ENCODE assay signal across 8 mouse cellular contexts in genomic region chr8:109608271-109609152, GRCm38 (mm10). TPM values are rescaled to one million over a fixed set of nuclear protein-coding genes. Genes with fewer than 3 reads are reported as not detected.
DNase-seq lines count a peak whose midpoint lies in the region; ATAC-seq and TF ChIP-seq lines count a peak whose summit lies in the region.

Gene Dhodh, minus strand, starts transcription at chr8:109608673.

- peaks cover 17% of the 10 kb centered on the region for H3K36me3 ChIP-seq in heart, embryonic 12.5 days
- no peaks in the 10 kb centered on the region for H3K36me3 ChIP-seq in kidney, postnatal 0 days (ENCODE audit: insufficient read depth, low read length)
- H3K36me3 ChIP-seq in liver, embryonic 11.5 days (ENCODE audit: control insufficient read depth, insufficient read depth, low read length) = peaks cover 8% of the 10 kb centered on the region; the same call in 1 of the 2 replicates
- peaks cover 7% of the 10 kb centered on the region; the same call in 1 of the 2 replicates for H3K36me3 ChIP-seq in stomach, embryonic 14.5 days (ENCODE audit: control insufficient read depth, insufficient read depth, low read length)

- H3K4me3 ChIP-seq in heart, embryonic 12.5 days = peak within 1 kb of the TSS; percentile 65
- peak within 1 kb of the TSS; percentile 67 for H3K4me3 ChIP-seq in kidney, postnatal 0 days (replicated peaks; ENCODE audit: low read depth, low read length)
- H3K4me3 ChIP-seq in liver, embryonic 11.5 days (ENCODE audit: low read depth, low read length) = peak within 1 kb of the TSS; percentile 74
- H3K4me3 ChIP-seq in stomach, embryonic 14.5 days (ENCODE audit: low read depth, low read length) = peak within 1 kb of the TSS; percentile 36

- WGBS in heart, embryonic 12.5 days = under 1% methylated on average over 42 of the region's 42 CpGs
- WGBS in kidney, postnatal 0 days = under 1% methylated on average over 42 of the region's 42 CpGs
- WGBS in liver, embryonic 11.5 days = under 1% methylated on average over 42 of the region's 42 CpGs
- under 1% methylated on average over 42 of the region's 42 CpGs for WGBS in stomach, embryonic 14.5 days

- H3K4me1 ChIP-seq in heart, embryonic 12.5 days (replicated peaks) = peaks cover 10% of the 10 kb centered on the region
- H3K4me1 ChIP-seq in kidney, postnatal 0 days (replicated peaks; ENCODE audit: insufficient read depth, low read length) = peaks cover 4% of the 10 kb centered on the region; the same call in 1 of the 2 replicates
- H3K4me1 ChIP-seq in liver, embryonic 11.5 days (replicated peaks; ENCODE audit: control insufficient read depth, insufficient read depth, low read length) = peaks cover 11% of the 10 kb centered on the region
- H3K4me1 ChIP-seq in stomach, embryonic 14.5 days (ENCODE audit: control insufficient read depth, insufficient read depth, low read length) = peaks cover 5% of the 10 kb centered on the region; the same call in 1 of the 2 replicates

- peak within 1 kb of the TSS; percentile 77 for H3K9ac ChIP-seq in heart, embryonic 12.5 days
- peak within 1 kb of the TSS; percentile 74 for H3K9ac ChIP-seq in kidney, postnatal 0 days (ENCODE audit: low read depth, low read length)
- peak within 1 kb of the TSS; percentile 80 for H3K9ac ChIP-seq in liver, embryonic 11.5 days (ENCODE audit: low read depth, low read length)
- peak within 1 kb of the TSS; percentile 51 for H3K9ac ChIP-seq in stomach, embryonic 14.5 days (replicated peaks; ENCODE audit: low read depth, low read length)

- peak within 1 kb of the TSS; percentile 92 for H3K4me2 ChIP-seq in heart, embryonic 12.5 days
- peak within 1 kb of the TSS; percentile 80 for H3K4me2 ChIP-seq in kidney, postnatal 0 days (ENCODE audit: low read length)
- peak within 1 kb of the TSS; percentile 84 for H3K4me2 ChIP-seq in liver, embryonic 11.5 days
- H3K4me2 ChIP-seq in stomach, embryonic 14.5 days (replicated peaks; ENCODE audit: low read depth, low read length) = peak within 1 kb of the TSS; percentile 63

- H3K27me3 ChIP-seq in heart, embryonic 12.5 days (replicated peaks) = peaks cover 5% of the 10 kb centered on the region; the same call in 1 of the 2 replicates
- H3K27me3 ChIP-seq in kidney, postnatal 0 days (ENCODE audit: insufficient read depth, low read length) = no peaks in the 10 kb centered on the region
- no peaks in the 10 kb centered on the region for H3K27me3 ChIP-seq in liver, embryonic 11.5 days (replicated peaks; ENCODE audit: control insufficient read depth, insufficient read depth, low read length)
- no peaks in the 10 kb centered on the region for H3K27me3 ChIP-seq in stomach, embryonic 14.5 days (ENCODE audit: control insufficient read depth, insufficient read depth, low read length)

- no peaks in the 10 kb centered on the region for H3K9me3 ChIP-seq in heart, embryonic 12.5 days (replicated peaks)
- no peaks in the 10 kb centered on the region for H3K9me3 ChIP-seq in kidney, postnatal 0 days (replicated peaks; ENCODE audit: low read length)
- H3K9me3 ChIP-seq in liver, embryonic 11.5 days (ENCODE audit: control insufficient read depth, low read length) = no peaks in the 10 kb centered on the region
- H3K9me3 ChIP-seq in stomach, embryonic 14.5 days (ENCODE audit: control insufficient read depth, low read depth, low read length) = no peaks in the 10 kb centered on the region

- ATAC-seq in erythroid progenitor cell, adult 5-6 weeks (replicated peaks; ENCODE audit: low FRiP score, poor library complexity, severe bottlenecking) = peak; percentile 98
- ATAC-seq in heart, embryonic 12.5 days (ENCODE audit: insufficient number of reproducible peaks, low FRiP score) = peak; percentile 98
- ATAC-seq in kidney, postnatal 0 days (replicated peaks; ENCODE audit: low FRiP score, low read depth) = peak; percentile 99
- ATAC-seq in liver, embryonic 11.5 days (replicated peaks; ENCODE audit: low FRiP score) = peak; percentile 98
- peak; percentile 99 for ATAC-seq in stomach, embryonic 14.5 days (ENCODE audit: insufficient number of reproducible peaks, insufficient read depth, low FRiP score, low read depth)

- H3K27ac ChIP-seq in heart, embryonic 12.5 days (ENCODE audit: poor library complexity, severe bottlenecking) = peak within 1 kb of the TSS; percentile 94
- H3K27ac ChIP-seq in kidney, postnatal 0 days = peak within 1 kb of the TSS; percentile 97
- peak within 1 kb of the TSS; percentile 98 for H3K27ac ChIP-seq in liver, embryonic 11.5 days (ENCODE audit: low read depth, low read length)
- H3K27ac ChIP-seq in stomach, embryonic 14.5 days (ENCODE audit: low read length) = peak within 1 kb of the TSS; percentile 95

- TF ChIP-seq CTCF in kidney, postnatal 0 days (IDR thresholded peaks at IDR 0.05; ENCODE audit: low read depth) = peak; percentile 40; the same call in 1 of the 2 replicates

- DNase-seq in CD4-positive helper T cell, adult 2 months (ENCODE audit: low read depth, low spot score) = peak; percentile 98
- DNase-seq in brain, embryonic 18.5 days (ENCODE audit: low read depth, low spot score) = peak; percentile 98
- DNase-seq in kidney, postnatal 0 days (ENCODE audit: low spot score) = peak; percentile 98
- peak; percentile 94 for DNase-seq in liver, embryonic 11.5 days (ENCODE audit: low spot score)
- peak; percentile 98 for DNase-seq in naive thymus-derived CD4-positive, alpha-beta T cell, adult 2 months (ENCODE audit: low read depth)

RNA-seq across cellular contexts. Expression of gene Dhodh, which starts in this region (rescaled TPM):
- 4.7 and 7.1 TPM in 2 replicates for total RNA-seq in erythroid progenitor cell, adult 5-6 weeks (2015; ENCODE audit: low replicate concordance)
- 3.4 and 7.3 TPM in 2 replicates for total RNA-seq in erythroid progenitor cell, adult 5-6 weeks (2017; ENCODE audit: low replicate concordance)
- 35.6 and 38.2 TPM in 2 replicates for polyA plus RNA-seq in heart, embryonic 12.5 days (2016; fragmentation: Nextera tagmentation; extraction: Ambion mirVana)
- 30.6 and 34.2 TPM in 2 replicates for polyA plus RNA-seq in kidney, postnatal 0 days (2015; fragmentation: Nextera tagmentation; extraction: Ambion mirVana)
- 58.3 and 64.8 TPM in 2 replicates for polyA plus RNA-seq in liver, embryonic 11.5 days (2014; fragmentation: Nextera tagmentation; extraction: Ambion mirVana)
- polyA plus RNA-seq in stomach, embryonic 14.5 days (2014; fragmentation: Nextera tagmentation; extraction: Ambion mirVana) = 40.1 and 45.1 TPM in 2 replicates

Comparison
In these comparisons a context has a peak if more than half of its experiments do, and no peak if none do; other contexts are left out.
1. Peak in every context shown above with its lines: DNase-seq, ATAC-seq, H3K4me3 ChIP-seq and H3K27ac ChIP-seq.